Mouse (Mus musculus): ENCODE results near the gene Taok2. TPM values are rescaled to one million over a fixed set of nuclear protein-coding genes. Genes with fewer than 3 reads are reported as not detected.
A peak's percentile ranks its signal among the peaks of the same experiment; 100 is the strongest.

Taok2 gene
- 28.0 and 30.2 TPM in 2 replicates for polyA plus RNA-seq (2014; fragmentation: Nextera tagmentation; extraction: Ambion mirVana)

- peaks cover 9% of the 10 kb centered on the region; the same call in 1 of the 2 replicates for H3K36me3 ChIP-seq (ENCODE audit: control insufficient read depth, insufficient read depth, low read length)
- peaks cover 22% of the 10 kb centered on the region for H3K4me1 ChIP-seq (ENCODE audit: control insufficient read depth, insufficient read depth, low read length)
- H3K27me3 ChIP-seq (ENCODE audit: control insufficient read depth, insufficient read depth, low read length): no peaks in the 10 kb centered on the region
- peak within 1 kb of the TSS; percentile 75 for H3K9ac ChIP-seq (replicated peaks; ENCODE audit: low read depth, low read length)
- peak within 1 kb of the TSS; percentile 59 for H3K4me3 ChIP-seq (ENCODE audit: low read depth, low read length)
- no peaks in the 10 kb centered on the region for H3K9me3 ChIP-seq (ENCODE audit: control insufficient read depth, low read depth, low read length)
- peak within 1 kb of the TSS; percentile 93 for H3K4me2 ChIP-seq (replicated peaks; ENCODE audit: low read depth, low read length)
- under 1% methylated on average over 56 of the region's 56 CpGs for WGBS
- peak; percentile 97 for ATAC-seq (ENCODE audit: insufficient number of reproducible peaks, insufficient read depth, low FRiP score, low read depth)
- H3K27ac ChIP-seq (ENCODE audit: low read length): peak within 1 kb of the TSS; percentile 87
Measured at GRCm38 (mm10) chr7:126884286-126885164, at the start of gene Taok2. Taok2 (minus strand) TSS chr7:126884703.

- H3K9me3 ChIP-seq (ENCODE audit: control insufficient read depth, low read depth, low read length): no peaks in the 10 kb centered on the region
- H3K27me3 ChIP-seq (ENCODE audit: control insufficient read depth, insufficient read depth, low read length): no peaks in the 10 kb centered on the region
- H3K4me3 ChIP-seq (ENCODE audit: low read depth, low read length): no peak overlapping the region
- H3K36me3 ChIP-seq (ENCODE audit: control insufficient read depth, insufficient read depth, low read length): peaks cover 24% of the 10 kb centered on the region; the same call in 1 of the 2 replicates
- no peak overlapping the region for H3K27ac ChIP-seq (ENCODE audit: low read length)
- 78% methylated on average over 2 of the region's 2 CpGs for WGBS
- no peak overlapping the region for H3K4me2 ChIP-seq (replicated peaks; ENCODE audit: low read depth, low read length)
- ATAC-seq (ENCODE audit: insufficient number of reproducible peaks, insufficient read depth, low FRiP score, low read depth): no peak
- no peak overlapping the region for H3K9ac ChIP-seq (replicated peaks; ENCODE audit: low read depth, low read length)
- peaks cover 3% of the 10 kb centered on the region; the same call in 1 of the 2 replicates for H3K4me1 ChIP-seq (ENCODE audit: control insufficient read depth, insufficient read depth, low read length)
Measured at GRCm38 (mm10) chr7:126932652-126933051, 48.1 kb upstream of the Taok2 start.

- no peaks in the 10 kb centered on the region for H3K27me3 ChIP-seq (ENCODE audit: control insufficient read depth, insufficient read depth, low read length)
- H3K9ac ChIP-seq (replicated peaks; ENCODE audit: low read depth, low read length): peak overlapping the region; percentile 85
- under 1% methylated on average over 27 of the region's 27 CpGs for WGBS
- no peaks in the 10 kb centered on the region for H3K9me3 ChIP-seq (ENCODE audit: control insufficient read depth, low read depth, low read length)
- H3K4me3 ChIP-seq (ENCODE audit: low read depth, low read length): peak overlapping the region; percentile 84
- peak; percentile 65 for ATAC-seq (ENCODE audit: insufficient number of reproducible peaks, insufficient read depth, low FRiP score, low read depth)
- peaks cover 12% of the 10 kb centered on the region; the same call in 1 of the 2 replicates for H3K36me3 ChIP-seq (ENCODE audit: control insufficient read depth, insufficient read depth, low read length)
- peaks cover 3% of the 10 kb centered on the region; the same call in 1 of the 2 replicates for H3K4me1 ChIP-seq (ENCODE audit: control insufficient read depth, insufficient read depth, low read length)
- peak overlapping the region; percentile 98 for H3K4me2 ChIP-seq (replicated peaks; ENCODE audit: low read depth, low read length)
- H3K27ac ChIP-seq (ENCODE audit: low read length): peak overlapping the region; percentile 73
Measured at GRCm38 (mm10) chr7:126929046-126929445, 44.5 kb upstream of the Taok2 start.

- no peaks in the 10 kb centered on the region for H3K9me3 ChIP-seq (ENCODE audit: control insufficient read depth, low read depth, low read length)
- peak within 1 kb of the TSS; percentile 85 for H3K9ac ChIP-seq (replicated peaks; ENCODE audit: low read depth, low read length)
- peak within 1 kb of the TSS; percentile 98 for H3K4me2 ChIP-seq (replicated peaks; ENCODE audit: low read depth, low read length)
- peaks cover 3% of the 10 kb centered on the region; the same call in 1 of the 2 replicates for H3K4me1 ChIP-seq (ENCODE audit: control insufficient read depth, insufficient read depth, low read length)
- no peaks in the 10 kb centered on the region for H3K27me3 ChIP-seq (ENCODE audit: control insufficient read depth, insufficient read depth, low read length)
- peak within 1 kb of the TSS; percentile 84 for H3K4me3 ChIP-seq (ENCODE audit: low read depth, low read length)
- H3K36me3 ChIP-seq (ENCODE audit: control insufficient read depth, insufficient read depth, low read length): peaks cover 12% of the 10 kb centered on the region; the same call in 1 of the 2 replicates
- H3K27ac ChIP-seq (ENCODE audit: low read length): peak within 1 kb of the TSS; percentile 73
- WGBS: 4% methylated on average over 56 of the region's 56 CpGs
- peak; percentile 96 for ATAC-seq (ENCODE audit: insufficient number of reproducible peaks, insufficient read depth, low FRiP score, low read depth)
Measured at GRCm38 (mm10) chr7:126928384-126929037, 44.0 kb upstream of the Taok2 start, which contains the start of gene Kctd13. Kctd13 (plus strand) TSS chr7:126928879.

DNA sequence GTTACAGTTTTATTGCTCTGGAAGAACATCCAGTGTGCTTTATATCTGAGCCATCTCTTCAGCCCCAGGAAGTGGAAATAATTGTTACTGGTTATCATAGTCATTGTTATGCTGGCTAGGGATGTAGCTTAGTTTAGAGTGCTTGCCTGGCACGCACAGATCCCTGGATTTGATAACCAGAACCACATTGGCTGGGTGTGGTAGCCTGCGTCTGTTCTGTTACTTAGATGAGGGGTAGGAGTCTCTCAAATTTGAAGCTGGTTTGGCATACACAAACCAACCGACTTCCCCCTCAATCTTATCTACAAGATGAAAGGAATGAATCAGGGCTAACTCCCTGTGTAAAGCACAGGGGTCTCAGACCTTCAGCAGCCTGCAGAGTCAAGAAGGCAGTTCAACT is 41.8 kb upstream of the Taok2 start:
- ATAC-seq (ENCODE audit: insufficient number of reproducible peaks, insufficient read depth, low FRiP score, low read depth): no peak
- Histone ChIP-seq H3K36me3 (ENCODE audit: control insufficient read depth, insufficient read depth, low read length) (0 out of 2 replicates have a peak, but pooled peaks cover 6% of the 10 kb centered on the region), H3K27ac (ENCODE audit: low read length) (no peak overlapping the region), H3K4me3 (ENCODE audit: low read depth, low read length) (no peak overlapping the region), H3K9me3 (ENCODE audit: control insufficient read depth, low read depth, low read length) (no peaks in the 10 kb centered on the region), H3K27me3 (ENCODE audit: control insufficient read depth, insufficient read depth, low read length) (no peaks in the 10 kb centered on the region), H3K9ac (replicated peaks; ENCODE audit: low read depth, low read length) (no peak overlapping the region), H3K4me2 (replicated peaks; ENCODE audit: low read depth, low read length) (no peak overlapping the region), H3K4me1 (ENCODE audit: control insufficient read depth, insufficient read depth, low read length) (peaks cover 3% of the 10 kb centered on the region; the same call in 1 of the 2 replicates)
- 31% methylated on average over 3 of the region's 3 CpGs for WGBS

- H3K27me3 ChIP-seq (ENCODE audit: control insufficient read depth, insufficient read depth, low read length): no peaks in the 10 kb centered on the region
- ATAC-seq (ENCODE audit: insufficient number of reproducible peaks, insufficient read depth, low FRiP score, low read depth): no peak
- no peak overlapping the region; the same call in 1 of the 2 replicates for H3K27ac ChIP-seq (ENCODE audit: low read length)
- no peak overlapping the region for H3K4me2 ChIP-seq (replicated peaks; ENCODE audit: low read depth, low read length)
- 72% methylated on average over 5 of the region's 5 CpGs for WGBS
- H3K4me1 ChIP-seq (ENCODE audit: control insufficient read depth, insufficient read depth, low read length): no peaks in the 10 kb centered on the region
- no peaks in the 10 kb centered on the region for H3K36me3 ChIP-seq (ENCODE audit: control insufficient read depth, insufficient read depth, low read length)
- H3K9me3 ChIP-seq (ENCODE audit: control insufficient read depth, low read depth, low read length): no peaks in the 10 kb centered on the region
- no peak overlapping the region for H3K9ac ChIP-seq (replicated peaks; ENCODE audit: low read depth, low read length)
- H3K4me3 ChIP-seq (ENCODE audit: low read depth, low read length): no peak overlapping the region
Measured at GRCm38 (mm10) chr7:126923999-126924398, 39.5 kb upstream of the Taok2 start.

- Histone ChIP-seq H3K9ac (replicated peaks; ENCODE audit: low read depth, low read length) (no peak within 1 kb of the TSS), H3K9me3 (ENCODE audit: control insufficient read depth, low read depth, low read length) (no peaks in the 10 kb centered on the region), H3K4me2 (replicated peaks; ENCODE audit: low read depth, low read length) (no peak within 1 kb of the TSS), H3K36me3 (ENCODE audit: control insufficient read depth, insufficient read depth, low read length) (no peaks in the 10 kb centered on the region), H3K27me3 (ENCODE audit: control insufficient read depth, insufficient read depth, low read length) (no peaks in the 10 kb centered on the region), H3K4me1 (ENCODE audit: control insufficient read depth, insufficient read depth, low read length) (no peaks in the 10 kb centered on the region), H3K4me3 (ENCODE audit: low read depth, low read length) (no peak within 1 kb of the TSS), H3K27ac (ENCODE audit: low read length) (peak within 1 kb of the TSS; percentile 46)
- ATAC-seq (ENCODE audit: insufficient number of reproducible peaks, insufficient read depth, low FRiP score, low read depth): peak; percentile 75
- 26% methylated on average over 5 of the region's 5 CpGs for WGBS
Measured at GRCm38 (mm10) chr7:126922624-126923060, 38.1 kb upstream of the Taok2 start, which contains the start of gene Tmem219. Tmem219 (minus strand) TSS chr7:126922917.

GRCm38 (mm10) chr7:126921563-126921962 is 37.1 kb upstream of the Taok2 start:
- Histone ChIP-seq H3K27ac (ENCODE audit: low read length) (no peak overlapping the region), H3K4me1 (ENCODE audit: control insufficient read depth, insufficient read depth, low read length) (no peaks in the 10 kb centered on the region), H3K27me3 (ENCODE audit: control insufficient read depth, insufficient read depth, low read length) (no peaks in the 10 kb centered on the region), H3K4me2 (replicated peaks; ENCODE audit: low read depth, low read length) (no peak overlapping the region), H3K4me3 (ENCODE audit: low read depth, low read length) (no peak overlapping the region), H3K9ac (replicated peaks; ENCODE audit: low read depth, low read length) (no peak overlapping the region), H3K36me3 (ENCODE audit: control insufficient read depth, insufficient read depth, low read length) (no peaks in the 10 kb centered on the region), H3K9me3 (ENCODE audit: control insufficient read depth, low read depth, low read length) (no peaks in the 10 kb centered on the region)
- WGBS: 75% methylated on average over 2 of the region's 2 CpGs
- no peak for ATAC-seq (ENCODE audit: insufficient number of reproducible peaks, insufficient read depth, low FRiP score, low read depth)
